Mouse (Mus musculus) cerebellum, postnatal 36 days (tissue): Measurements from ENCODE around the gene C1qtnf5.

ENCODE experiments used
- DNase-seq, 2 experiments: peaks; one replicate each; pipeline ENCODE4 v3.0.0; 2021 to 2022; ENCODE audit warnings: mixed read lengths in 2 of 2

C1qtnf5 gene

GRCm38 (mm10) chr9:44079997-44080780 is 26.9 kb upstream of the C1qtnf5 start:
- peak in 1 of 2 experiments; percentile 5 for DNase-seq

- peak in 1 of 2 experiments; percentile 16 for DNase-seq
Observed at GRCm38 (mm10) chr9:44080953-44081352, 26.1 kb upstream of the C1qtnf5 start.

- DNase-seq = no peak
Observed at GRCm38 (mm10) chr9:44081581-44081980, 25.5 kb upstream of the C1qtnf5 start.

GRCm38 (mm10) chr9:44082266-44082665 is 24.8 kb upstream of the C1qtnf5 start:
- DNase-seq = no peak

- DNase-seq = peak in 1 of 2 experiments; percentile 38
Observed at GRCm38 (mm10) chr9:44083392-44084121, 23.5 kb upstream of the C1qtnf5 start.

GRCm38 (mm10) chr9:44084236-44084635 is 22.8 kb upstream of the C1qtnf5 start:
- no peak for DNase-seq

GRCm38 (mm10) chr9:44084659-44085229 is 22.3 kb upstream of the C1qtnf5 start:
- peak; percentile 95 to 98 for DNase-seq

- DNase-seq = peak in 1 of 2 experiments; percentile 24
Observed at GRCm38 (mm10) chr9:44085276-44085675, 21.8 kb upstream of the C1qtnf5 start.

GRCm38 (mm10) chr9:44085741-44086665 is 21.0 kb upstream of the C1qtnf5 start:
- DNase-seq = peak; percentile 91 to 94

- DNase-seq = no peak
Observed at GRCm38 (mm10) chr9:44086960-44087359, 20.1 kb upstream of the C1qtnf5 start.

GRCm38 (mm10) chr9:44087761-44088455 is 19.1 kb upstream of the C1qtnf5 start:
- peak; percentile 43 to 46 for DNase-seq

- no peak for DNase-seq
Observed at GRCm38 (mm10) chr9:44088877-44089608, 18.0 kb upstream of the C1qtnf5 start.

- peak; percentile 88 for DNase-seq
Observed at GRCm38 (mm10) chr9:44093612-44094503, 13.2 kb upstream of the C1qtnf5 start.

- DNase-seq = no peak
Observed at GRCm38 (mm10) chr9:44094737-44095136, 12.3 kb upstream of the C1qtnf5 start.

- no peak for DNase-seq
Observed at GRCm38 (mm10) chr9:44095781-44096180, 11.3 kb upstream of the C1qtnf5 start.

GRCm38 (mm10) chr9:44096536-44096935 is 10.5 kb upstream of the C1qtnf5 start:
- no peak for DNase-seq

- DNase-seq = no peak
Observed at GRCm38 (mm10) chr9:44101490-44101889, 5.6 kb upstream of the C1qtnf5 start, which contains the start of gene Mfrp. Gene Mfrp (plus strand): TSS chr9:44101729.

GRCm38 (mm10) chr9:44104881-44105280 is 2.2 kb upstream of the C1qtnf5 start:
- no peak for DNase-seq

- no peak for DNase-seq
Observed at GRCm38 (mm10) chr9:44105781-44106180, 1.3 kb upstream of the C1qtnf5 start.

GRCm38 (mm10) chr9:44106182-44106581 is 863 bp upstream of the C1qtnf5 start:
- DNase-seq = no peak
